Mouse (Mus musculus) bone marrow macrophage, adult 2 months (primary cell): ENCODE measurements around the gene Kcnd1. TPM values are rescaled to one million over a fixed set of nuclear protein-coding genes. Genes with fewer than 3 reads are reported as not detected.
"Not testable (repeated sequence)": the region's sequence is repeated elsewhere in the genome, so short reads cannot be mapped to it uniquely, and the experiment has no call there.

Source experiments
- H3K27ac ChIP-seq: 2 replicates; pipeline ENCODE4 v1.5.1; 2012; ENCODE audit warnings: low read depth, low read length; ENCODE audit not compliant: insufficient read depth
- H3K4me1 ChIP-seq: 2 replicates; pipeline ENCODE4 v1.6.1; 2012; ENCODE audit warnings: low read length; ENCODE audit not compliant: control insufficient read depth, insufficient read depth
- H3K4me3 ChIP-seq: 2 replicates; pipeline ENCODE4 v1.5.1; 2012; ENCODE audit warnings: mild to moderate bottlenecking, low read length, moderate library complexity; ENCODE audit not compliant: insufficient read depth
- CTCF ChIP-seq: IDR thresholded peaks from 2 replicates; pipeline ENCODE4 v1.5.1; 2012; ENCODE audit warnings: low read depth, mild to moderate bottlenecking, low read length, moderate library complexity
- POLR2A ChIP-seq: IDR thresholded peaks from 2 replicates; pipeline ENCODE4 v1.6.1; 2012; ENCODE audit warnings: mild to moderate bottlenecking, low read depth, low read length, borderline replicate concordance
- polyA plus RNA-seq: library from polyadenylated mRNA; stranded (reverse); fragments of >200 nt; gene quantifications from 2 replicates; pipeline ENCODE4 v1.2.4, GENCODE M21; 2012; ENCODE audit not compliant: missing spikeins, insufficient read depth, insufficient read length

Gene Kcnd1
- polyA plus RNA-seq, 1 experiment: 0.56 TPM

DNA sequence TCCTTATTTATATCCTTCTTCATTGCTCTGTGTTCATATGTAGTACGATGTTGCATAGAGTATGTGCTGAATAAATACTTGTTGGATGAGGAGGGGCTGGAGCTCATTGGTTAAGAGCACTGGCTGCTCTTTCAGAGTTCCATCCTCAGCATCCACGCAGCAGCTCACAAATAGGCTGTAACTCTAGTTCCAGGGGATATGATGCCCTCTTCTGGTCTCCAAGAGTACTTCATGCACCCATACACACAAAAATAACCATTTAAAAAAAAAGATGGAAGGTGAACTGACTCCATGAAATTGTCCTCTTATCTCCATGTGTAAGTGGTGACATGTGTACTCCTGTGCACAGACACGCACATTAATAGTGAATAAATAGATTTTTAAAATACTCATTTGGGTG lies 28.7 kb upstream of the Kcnd1 start:
- H3K4me1 ChIP-seq: peaks cover 12% of the 10 kb centered on the region

DNA sequence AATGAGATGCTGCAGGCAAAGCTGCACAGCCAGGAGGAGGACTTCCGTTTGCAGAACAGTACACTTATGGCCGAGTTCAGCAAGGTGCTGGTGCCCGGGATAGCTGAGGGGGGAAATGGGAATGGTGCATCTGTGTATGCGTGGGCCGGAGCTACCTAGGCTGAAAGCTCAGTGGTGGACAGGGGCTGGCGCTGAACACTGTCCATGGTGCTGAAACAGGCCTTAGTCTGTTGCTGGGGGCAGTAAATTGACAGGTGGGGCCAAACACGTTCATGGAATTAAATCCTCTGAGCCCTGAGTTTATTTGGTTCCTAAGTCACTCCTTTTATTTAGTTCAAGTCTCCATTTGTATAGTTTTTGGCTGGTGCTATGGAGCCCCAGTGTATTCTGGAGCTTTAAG lies 27.1 kb upstream of the Kcnd1 start:
- Histone ChIP-seq H3K4me3 (no peak overlapping the region), H3K27ac (no peak overlapping the region), H3K4me1 (peaks cover 12% of the 10 kb centered on the region)
- TF ChIP-seq CTCF (no peak), POLR2A (no peak)

More for the DNA sequence above, 28.7 kb upstream of the Kcnd1 start:
- TF ChIP-seq POLR2A (no peak), CTCF (no peak)
- H3K4me3 ChIP-seq: no peak overlapping the region
- H3K27ac ChIP-seq: no peak overlapping the region

DNA sequence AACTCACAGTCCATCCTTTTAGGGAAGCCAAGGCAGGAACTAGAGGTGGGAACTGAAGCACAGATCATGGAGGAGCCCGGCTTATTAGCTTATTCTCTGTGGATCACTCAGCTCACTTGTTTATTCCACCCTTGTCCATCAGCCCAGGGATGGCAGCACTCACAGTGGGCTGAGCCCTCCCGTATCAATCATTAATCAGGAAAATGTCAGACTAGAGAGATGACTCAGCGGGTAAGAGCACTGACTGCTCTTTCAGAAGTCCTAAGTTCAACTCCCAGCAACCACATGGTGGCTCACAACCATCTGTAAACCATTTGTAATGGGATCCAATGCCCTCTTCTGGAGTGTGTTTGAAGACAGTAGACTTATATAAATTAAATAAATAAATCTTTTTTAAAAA lies 24.8 kb upstream of the Kcnd1 start:
- Histone ChIP-seq H3K27ac (no peak overlapping the region), H3K4me1 (peaks cover 21% of the 10 kb centered on the region), H3K4me3 (no peak overlapping the region)
- TF ChIP-seq POLR2A (no peak), CTCF (no peak)

DNA sequence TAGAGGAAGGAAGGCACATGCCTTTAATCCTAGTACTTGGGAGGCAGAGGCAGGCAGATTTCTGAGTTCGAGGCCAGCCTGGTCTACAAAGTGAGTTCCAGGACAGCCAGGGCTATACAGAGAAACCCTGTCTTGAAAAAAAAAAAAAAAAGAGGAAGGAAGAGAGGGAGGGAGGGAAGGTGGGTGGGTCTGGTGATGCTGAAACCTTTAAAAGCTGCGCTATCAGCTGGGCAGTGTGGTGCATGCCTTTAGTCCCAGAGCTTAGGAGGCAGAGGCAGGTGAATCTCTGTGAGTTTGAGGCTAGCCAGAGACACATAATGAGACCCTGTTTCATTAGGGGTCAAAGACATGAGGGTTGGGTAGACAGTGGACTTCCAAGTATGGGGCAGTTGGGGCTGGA lies 19.9 kb upstream of the Kcnd1 start:
- H3K4me3 ChIP-seq, H3K27ac ChIP-seq: not testable (repeated sequence)
- peaks cover 20% of the 10 kb centered on the region for H3K4me1 ChIP-seq

DNA sequence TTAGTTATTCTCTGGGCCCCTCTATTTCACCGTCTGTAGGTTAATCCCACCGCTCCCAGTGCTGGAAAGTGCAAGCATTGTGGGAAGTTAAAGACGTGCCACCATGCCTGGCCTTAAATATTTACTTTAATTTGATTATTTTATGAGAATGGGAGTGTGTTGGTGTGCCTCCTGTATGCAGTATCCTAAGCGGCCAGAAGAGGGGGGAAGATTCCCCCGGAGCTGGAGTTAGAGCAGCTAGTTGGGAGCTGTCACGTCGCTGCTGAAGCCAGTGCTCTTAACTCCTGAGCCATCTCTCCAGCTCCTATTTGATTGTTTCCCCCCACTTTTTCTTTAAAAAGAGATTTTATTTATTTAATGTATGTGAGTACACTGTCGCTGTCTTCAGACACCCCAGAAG lies 7.1 kb upstream of the Kcnd1 start:
- H3K27ac ChIP-seq, H3K4me3 ChIP-seq: not testable (repeated sequence)
- peaks cover 11% of the 10 kb centered on the region for H3K4me1 ChIP-seq

DNA sequence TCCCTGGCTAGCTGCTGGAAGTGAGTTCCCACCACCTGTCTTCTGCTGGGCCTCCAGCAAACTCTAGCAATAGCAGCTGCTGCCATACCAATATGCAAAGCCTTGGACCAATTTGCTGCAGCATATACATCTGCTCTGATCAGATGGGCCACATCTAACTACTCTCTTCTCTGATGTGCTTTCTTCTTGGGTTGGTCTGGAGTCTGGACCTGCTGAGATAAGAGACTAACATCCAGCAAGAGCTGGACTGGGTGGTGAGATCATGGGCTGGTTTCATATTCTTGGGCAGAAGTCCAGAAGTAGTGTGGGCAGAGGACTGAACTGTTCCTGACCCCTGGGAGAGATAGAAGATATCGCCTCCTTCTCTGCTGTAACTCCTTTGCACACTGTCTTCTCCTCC lies 15.1 kb downstream of the Kcnd1 start:
- H3K27ac ChIP-seq: no peak overlapping the region
- TF ChIP-seq POLR2A (no peak), CTCF (no peak)
- peaks cover 22% of the 10 kb centered on the region for H3K4me1 ChIP-seq
- no peak overlapping the region for H3K4me3 ChIP-seq

DNA sequence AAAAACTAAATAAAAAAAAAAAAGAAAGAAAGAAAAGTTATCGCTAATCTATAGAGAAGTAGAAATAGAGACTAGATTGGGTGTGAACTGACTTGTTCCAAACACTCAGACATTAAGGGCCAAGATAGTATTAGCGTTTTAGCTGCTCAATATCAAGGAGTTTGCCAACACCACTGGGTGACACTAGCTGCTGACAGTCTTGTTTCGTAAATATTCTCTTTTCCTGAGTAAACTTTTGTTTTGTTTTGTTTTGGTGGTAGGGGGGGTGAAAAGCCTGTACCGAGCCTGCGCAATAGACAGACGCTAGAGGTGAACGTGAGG lies 18.7 kb downstream of the Kcnd1 start:
- peak overlapping the region; percentile 69 for H3K27ac ChIP-seq
- no peak for TF ChIP-seq CTCF
- TF ChIP-seq POLR2A: no peak
- peaks cover 23% of the 10 kb centered on the region for H3K4me1 ChIP-seq
- H3K4me3 ChIP-seq: peak overlapping the region; percentile 69; the same call in 1 of the 2 replicates

DNA sequence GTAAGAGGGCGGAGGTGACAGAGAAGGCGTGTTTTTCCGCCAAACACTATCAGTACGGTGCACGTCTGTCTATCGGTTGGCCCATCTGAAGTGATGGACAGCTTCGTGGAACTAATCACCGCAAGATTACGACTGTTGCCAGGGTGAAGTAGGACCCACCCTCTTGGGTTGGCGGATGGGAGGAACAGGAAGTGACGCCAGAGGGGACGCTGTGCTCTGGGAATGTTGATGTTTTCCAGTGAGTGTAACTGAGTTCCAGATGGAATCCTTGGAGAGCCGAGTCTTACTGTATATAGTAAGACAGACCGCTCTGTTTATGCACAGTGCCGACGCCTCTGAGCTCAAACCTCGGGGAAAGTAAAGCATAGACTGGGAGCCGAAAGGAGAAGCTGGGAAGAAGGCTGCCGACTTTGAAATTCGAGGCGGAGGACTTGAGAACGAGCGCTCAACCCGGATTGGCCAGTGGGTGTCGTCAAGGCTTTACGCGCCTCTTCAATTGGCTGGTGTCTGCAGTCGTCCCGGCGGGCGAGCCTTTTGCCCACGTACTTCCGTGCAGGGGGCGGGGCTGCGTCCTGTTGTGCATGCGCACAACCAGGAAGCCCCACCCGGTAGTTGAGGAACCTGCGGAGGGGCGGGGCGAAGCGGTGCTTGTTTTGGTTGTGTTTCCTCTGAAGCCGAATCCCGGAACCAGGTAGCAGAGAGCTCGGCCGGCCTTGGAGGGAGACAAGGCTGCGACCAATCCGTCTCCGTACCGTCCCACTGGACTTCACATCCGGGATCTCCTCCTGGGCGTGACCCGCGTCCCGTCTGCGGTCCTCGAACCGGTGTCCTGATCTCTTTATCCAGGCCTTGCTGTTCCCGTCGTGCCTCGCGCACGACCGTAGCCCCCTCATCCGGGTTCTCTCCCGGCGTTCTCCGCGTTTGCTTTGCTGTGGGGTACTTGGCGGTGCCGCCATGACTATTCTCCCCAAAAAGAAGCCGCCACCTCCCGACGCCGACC lies 19.4 kb downstream of the Kcnd1 start, which contains the start of gene Otud5:
Otud5 (plus strand) TSS at position 202 of the 1,000 bp plus-strand sequence.
- TF ChIP-seq POLR2A (no peak), CTCF (no peak)
- peaks cover 20% of the 10 kb centered on the region for H3K4me1 ChIP-seq

DNA sequence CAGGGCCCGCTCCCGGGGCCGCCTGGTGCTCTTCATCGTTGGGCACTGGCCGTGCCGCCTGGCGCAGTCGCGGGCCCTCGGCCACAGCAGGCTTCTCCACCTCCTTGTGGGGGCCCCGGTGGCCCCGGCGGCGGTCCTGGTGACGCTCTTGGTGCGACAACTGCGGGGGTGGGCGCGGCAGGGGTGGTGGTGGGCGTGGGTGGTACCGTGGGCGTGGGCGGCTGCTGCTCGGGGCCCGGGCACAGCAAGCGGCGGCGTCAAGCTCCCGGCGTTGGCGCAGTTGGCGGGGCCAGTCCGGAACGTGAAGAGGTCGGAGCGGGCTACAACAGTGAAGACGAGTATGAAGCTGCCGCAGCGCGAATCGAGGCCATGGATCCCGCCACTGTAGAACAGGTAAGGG lies 20.2 kb downstream of the Kcnd1 start:
- H3K4me3 ChIP-seq: peak overlapping the region; percentile 95
- H3K27ac ChIP-seq: peak overlapping the region; percentile 82
- TF ChIP-seq POLR2A: no peak
- TF ChIP-seq CTCF: no peak
- H3K4me1 ChIP-seq: peaks cover 12% of the 10 kb centered on the region

More for the DNA sequence above, 19.4 kb downstream of the Kcnd1 start, which contains the start of gene Otud5:
- Histone ChIP-seq H3K4me3 (peak within 1 kb of the TSS; percentile 95), H3K27ac (peak within 1 kb of the TSS; percentile 92)

DNA sequence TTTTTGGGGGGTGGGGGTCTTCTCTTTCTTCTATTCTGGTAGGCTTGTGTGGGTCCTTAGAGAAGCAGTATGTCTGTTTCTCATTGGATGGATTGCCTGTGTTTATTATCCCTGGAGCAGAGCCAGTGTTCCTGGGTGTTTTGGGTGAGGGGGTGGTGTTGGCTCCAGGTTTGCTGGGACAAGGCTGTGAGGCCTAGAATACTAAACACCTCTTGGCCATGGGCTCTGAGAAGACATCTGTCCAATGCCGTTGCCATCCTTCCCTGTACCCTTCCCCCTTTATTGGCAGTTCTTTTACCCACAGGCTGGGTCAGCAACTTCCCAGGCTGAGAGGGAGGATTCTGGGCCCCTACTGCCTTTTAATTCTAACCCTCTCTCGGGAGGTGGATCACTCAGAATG lies 25.8 kb downstream of the Kcnd1 start:
- no peak overlapping the region for H3K4me3 ChIP-seq
- TF ChIP-seq CTCF (no peak), POLR2A (no peak)
- H3K27ac ChIP-seq: no peak overlapping the region
- H3K4me1 ChIP-seq: peaks cover 2% of the 10 kb centered on the region; the same call in 1 of the 2 replicates
